Mouse (Mus musculus) heart, postnatal 10 days (tissue): ENCODE measurements around the gene Tsku. TPM values are rescaled to one million over a fixed set of nuclear protein-coding genes. Genes with fewer than 3 reads are reported as not detected.

Source experiments
- DNase-seq, 2 experiments: peaks; one replicate each; pipeline ENCODE4 v3.0.0; 2021
- intact Hi-C: fragments of 180-260 bp; cut with DNase I; formaldehyde crosslinking; loops from one replicate; pipeline ENCODE4 v1.15.1; 2025
- total RNA-seq, 2 experiments: library from RNA; stranded (reverse); gene quantifications; 2 replicates each; pipeline ENCODE4 v1.2.3; 2021

The Tsku gene
- 1 to 10 TPM; 6.5 TPM for total RNA-seq

DNA sequence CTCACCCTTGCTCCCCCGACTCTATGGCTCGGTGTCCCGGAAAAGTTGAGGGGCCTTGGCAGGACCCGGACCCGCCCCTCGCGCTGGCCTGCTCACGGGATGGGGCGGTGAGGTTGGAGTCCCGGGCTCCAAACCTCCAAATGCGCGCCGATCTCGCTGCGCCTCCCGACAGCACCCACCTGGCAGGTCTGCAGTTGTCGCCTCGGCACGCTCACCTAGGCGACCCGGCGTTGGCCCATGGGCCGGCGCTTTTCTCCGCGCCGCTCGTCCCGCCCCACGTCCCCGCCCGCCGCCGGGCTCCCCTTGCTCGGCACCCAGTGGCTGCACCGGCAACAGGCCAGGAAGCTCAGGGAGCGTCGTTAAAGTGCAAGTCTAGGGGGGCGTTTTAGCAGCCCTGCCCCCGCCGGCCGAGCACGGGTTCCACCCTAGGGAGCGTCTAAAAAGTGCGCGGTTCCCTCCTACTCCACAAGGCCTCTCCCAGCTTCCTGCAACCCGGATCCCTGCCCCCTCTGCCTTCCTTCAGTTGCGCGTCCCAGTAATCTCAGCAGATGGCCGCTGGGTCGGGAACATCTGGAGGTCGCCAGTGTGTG lies at the start of gene Tsku:
TSS of gene Tsku (minus strand) at position 266 of the 590 bp plus-strand sequence.
- intact Hi-C loops = no loop called here
- peak; percentile 94 for DNase-seq

DNA sequence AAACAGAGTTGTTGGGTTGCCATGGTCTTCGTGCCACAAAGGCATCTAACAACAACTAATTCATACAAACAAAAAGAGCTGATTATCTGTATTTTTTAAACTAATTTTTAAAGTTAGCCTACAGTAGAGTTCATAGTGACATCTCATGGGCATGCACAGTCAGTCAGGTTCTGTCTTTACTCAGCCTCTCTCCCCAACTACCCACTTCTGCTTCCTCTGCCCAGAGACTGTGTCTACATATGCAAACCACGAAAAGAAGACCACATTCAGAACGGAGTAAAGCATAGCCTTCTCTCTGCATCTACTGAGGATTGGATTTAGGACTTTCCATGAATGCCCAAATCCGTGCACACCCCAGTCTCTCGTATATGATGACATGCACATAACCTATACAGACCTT lies 46.5 kb upstream of the Tsku start:
- intact Hi-C loops = no loop called here
- no peak for DNase-seq

DNA sequence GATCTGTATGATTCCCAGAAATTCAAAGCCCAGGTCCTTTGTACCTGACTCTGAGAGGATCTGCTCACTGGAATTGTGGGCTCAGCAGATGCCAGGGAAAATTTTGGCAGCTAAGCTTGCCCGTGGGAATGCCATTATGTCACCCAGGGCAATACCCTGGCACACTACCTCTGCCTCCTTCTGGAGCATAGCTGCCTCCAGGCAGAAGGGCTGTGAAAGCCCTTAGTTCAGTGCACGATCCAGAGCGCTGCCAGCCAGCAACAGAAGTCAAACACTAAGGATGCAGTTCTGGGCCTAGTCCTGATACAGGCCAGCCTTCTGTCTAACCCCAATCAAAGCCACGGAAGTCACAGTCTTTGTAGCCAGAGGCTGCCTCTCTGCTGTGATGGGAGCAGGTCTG lies 42.9 kb upstream of the Tsku start:
- intact Hi-C loops = no loop called here

DNA sequence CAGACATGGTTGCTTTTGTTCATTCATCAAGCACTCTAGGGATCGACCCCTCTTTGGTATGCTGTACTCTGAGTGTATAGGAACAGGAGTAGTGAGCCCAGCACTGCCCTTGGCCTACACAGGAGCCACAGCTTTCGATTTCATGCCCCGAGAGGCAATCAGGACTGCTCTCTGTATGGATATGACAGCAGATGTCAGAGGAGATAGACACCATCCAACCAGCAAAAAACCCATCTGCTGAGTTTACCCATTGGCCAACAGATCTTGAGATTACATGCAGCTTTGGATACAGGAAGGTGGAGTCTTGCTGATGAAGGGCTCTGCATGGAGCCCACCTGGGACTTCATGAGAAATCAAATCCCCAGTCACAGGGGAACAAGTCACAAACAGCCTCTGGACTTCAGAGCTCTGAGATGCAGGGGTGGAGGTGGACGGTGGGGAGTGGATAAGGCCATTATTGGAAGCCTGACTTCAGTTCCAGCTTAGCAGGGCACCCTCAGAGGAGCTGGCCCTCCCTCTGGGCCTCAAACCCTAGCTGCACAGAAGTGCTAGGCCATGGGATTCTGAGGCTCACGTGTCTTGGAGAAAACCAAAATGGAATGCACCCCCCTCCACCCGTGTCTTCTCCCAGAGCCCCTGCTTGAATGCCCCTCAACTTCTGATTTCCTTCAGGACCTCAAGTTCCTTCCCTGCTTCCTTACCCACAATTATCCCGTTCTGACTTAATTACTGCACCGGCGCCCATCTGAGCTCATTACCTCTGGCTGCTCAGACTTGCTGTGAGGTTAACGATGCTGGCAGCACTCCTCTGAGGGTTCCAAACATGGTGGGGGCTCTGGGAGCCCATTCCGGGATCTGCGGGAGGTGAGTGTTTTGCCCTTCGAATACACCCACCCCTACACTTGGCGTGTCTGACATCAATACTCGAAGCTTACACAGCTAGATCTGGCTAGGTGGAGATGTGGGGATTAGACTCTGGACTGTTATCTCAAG lies 41.8 kb upstream of the Tsku start:
- no peak for DNase-seq
- intact Hi-C loops = no loop called here

More for the DNA sequence above, 42.9 kb upstream of the Tsku start:
- DNase-seq = no peak

DNA sequence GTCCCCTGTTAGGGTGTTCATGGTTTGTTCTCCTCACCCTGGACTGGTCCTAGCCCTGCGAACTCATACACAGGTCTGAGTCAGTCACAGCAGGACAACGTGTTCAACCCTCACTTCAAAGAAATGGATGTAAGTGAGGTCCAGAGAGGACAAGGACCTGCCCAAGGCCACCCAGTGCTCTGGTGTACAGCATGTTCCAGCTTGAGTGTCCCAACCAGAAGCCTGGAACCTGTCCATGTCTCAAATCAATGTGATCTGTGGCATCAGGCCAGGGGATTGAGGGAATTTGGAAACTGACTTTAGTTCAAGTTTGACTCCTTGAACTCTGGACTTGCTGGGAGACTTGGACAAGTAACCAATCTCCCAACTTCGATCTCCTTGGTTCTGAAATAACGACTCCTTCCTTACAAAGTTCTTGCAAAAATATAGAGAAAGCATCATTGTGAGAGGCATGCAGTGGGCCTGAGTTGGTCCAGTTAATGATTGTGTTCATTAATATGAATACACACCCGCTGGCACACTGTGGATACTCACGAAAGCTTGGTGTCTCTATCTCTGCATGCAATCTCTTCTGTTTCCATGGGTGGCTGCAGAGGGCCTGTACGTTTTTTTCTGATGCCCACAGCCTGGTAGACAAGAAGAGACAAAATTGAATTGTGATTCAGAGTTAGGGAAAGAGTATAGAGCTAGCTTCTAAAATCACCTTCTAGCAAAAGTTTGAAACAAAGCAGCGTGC lies 31.5 kb upstream of the Tsku start:
- intact Hi-C loops = no loop called here
- DNase-seq = no peak

DNA sequence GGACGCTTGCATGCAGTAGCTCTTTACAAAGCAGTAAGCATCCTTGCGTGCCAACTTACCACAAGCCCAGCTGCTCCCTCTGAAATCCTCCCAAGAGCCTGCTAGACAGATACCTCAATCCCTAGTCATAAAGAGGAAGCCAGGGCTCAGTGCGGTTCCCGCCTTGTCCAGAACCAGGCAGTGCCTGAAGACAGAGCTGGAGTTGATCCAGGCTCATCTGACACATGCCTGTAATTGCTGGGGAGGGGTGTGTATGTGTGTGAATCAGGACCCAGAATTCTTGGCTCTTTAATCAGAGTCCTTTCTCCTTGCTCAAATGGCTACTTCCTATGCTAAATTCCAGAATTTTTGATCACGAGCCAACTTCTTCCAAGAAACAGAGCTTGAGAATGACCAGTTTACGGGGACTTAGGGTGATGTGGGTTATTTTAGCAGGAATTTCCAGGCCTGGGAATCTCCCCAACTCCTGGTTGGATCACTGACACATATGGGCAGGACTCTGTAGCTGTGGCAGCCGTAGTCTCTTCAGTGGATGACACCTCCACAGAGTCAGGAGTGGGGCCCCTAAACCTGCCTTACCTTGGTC lies 30.3 kb upstream of the Tsku start:
- intact Hi-C loops = no loop called here
- DNase-seq = peak; percentile 32 to 48

DNA sequence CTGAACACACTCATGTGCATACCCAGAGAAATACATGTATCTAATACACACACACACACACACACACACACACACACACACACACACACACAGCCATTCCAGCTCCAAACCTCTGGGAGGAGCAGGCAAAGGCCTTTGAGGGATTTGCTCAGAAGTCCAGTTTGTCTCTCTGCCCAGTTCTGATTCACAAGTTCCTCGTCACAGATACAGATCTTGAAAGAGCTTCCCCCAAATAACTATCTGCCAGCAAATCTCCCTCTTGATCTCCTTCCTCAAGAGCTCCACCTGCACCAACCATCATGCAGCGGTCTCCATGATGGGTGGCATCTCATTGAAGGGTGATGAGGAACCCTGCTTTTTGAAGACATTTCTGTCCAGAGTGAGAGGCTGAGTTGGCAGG lies 29.4 kb upstream of the Tsku start:
- intact Hi-C loops = no loop called here
- peak; percentile 18 to 23 for DNase-seq

DNA sequence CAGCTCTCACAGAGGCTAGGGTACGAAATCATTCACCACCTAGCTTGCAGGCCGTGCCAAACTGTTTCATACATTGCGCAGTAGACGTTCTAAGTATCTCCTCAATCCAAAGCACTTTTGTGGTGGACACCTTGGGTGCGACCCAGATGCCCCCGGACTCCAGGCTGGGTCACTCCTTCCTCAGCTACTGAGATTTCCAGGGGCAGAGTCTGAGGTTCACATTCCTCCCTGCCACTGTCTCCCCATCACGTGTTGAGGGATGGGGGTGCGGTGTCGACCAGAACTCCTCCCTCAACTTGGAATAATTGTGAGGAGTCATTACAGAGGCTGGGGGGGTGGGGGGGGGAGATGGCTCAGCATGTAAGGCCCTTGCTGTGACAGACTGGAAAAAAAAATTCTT lies 28.5 kb upstream of the Tsku start:
- no peak for DNase-seq
- intact Hi-C loops = no loop called here

DNA sequence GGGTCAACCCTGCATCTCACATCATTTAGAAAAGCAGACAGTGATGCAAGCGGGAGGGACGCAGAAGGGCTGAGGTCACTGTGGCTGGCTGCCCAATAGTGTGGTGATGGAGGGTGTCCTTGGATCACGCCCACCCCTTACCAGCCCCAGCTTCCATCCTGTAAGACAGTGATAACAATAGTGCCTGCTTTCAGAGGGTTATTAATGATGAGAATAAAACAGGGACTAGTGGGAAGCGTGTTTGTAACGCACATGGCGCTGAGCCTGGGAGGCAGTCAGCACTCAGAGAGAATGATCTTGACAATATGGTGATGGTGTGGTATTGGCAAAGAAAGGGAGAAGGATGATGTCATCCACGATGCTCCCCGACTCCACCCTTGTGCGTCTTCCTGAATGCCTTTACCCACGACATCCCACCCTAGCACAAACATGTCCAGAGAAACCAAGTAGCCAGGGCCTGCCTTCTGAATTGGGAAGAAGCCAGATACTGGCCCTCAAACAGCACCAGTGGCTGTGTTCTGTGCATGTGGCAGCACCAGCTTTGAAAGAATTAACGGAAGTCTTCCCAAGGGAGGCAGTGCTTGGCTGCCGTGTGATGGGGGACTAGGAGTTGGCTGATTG lies 27.9 kb upstream of the Tsku start:
- intact Hi-C loops = no loop called here
- peak; percentile 56 to 61 for DNase-seq

DNA sequence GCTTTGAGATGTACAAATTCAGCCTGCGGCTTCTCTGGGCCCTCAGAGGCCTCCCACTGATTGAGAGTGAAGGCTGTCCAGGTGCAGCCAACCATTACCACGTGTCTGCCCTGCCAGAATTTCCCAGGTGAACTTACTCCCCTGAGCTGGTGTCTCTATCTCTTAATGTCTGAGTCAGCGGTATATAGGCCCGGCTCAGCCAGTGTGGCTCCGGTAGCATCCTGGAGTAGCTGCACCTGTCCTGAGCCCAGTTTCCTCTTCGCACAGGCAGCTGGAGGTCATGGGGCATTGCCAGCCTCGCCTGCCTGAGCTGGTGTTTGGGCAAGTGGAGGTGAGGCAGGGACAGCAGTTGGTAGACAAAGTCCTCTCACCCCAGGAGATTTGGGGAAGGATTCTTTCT lies 26.1 kb upstream of the Tsku start:
- intact Hi-C loops = no loop called here
- DNase-seq = no peak

DNA sequence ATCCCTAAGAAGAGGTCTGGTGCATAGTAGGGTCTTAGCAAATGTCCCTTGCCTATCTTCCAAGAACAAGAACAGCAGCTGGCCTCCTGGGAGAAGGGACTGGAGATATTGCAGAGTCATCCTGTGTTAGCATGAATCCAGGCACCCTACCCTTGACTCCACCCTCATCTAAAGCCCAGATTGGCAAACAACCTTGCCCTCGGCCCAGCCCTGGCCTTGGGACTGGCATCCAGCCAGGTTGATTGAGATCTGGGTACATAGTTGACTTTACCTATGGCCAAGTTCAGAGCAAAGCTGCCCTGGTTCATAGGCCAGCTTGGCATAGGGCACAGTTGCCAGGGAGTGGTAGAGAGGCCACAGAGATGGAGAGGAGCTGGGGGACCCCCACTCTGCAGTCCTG lies 24.0 kb upstream of the Tsku start:
- DNase-seq = no peak
- intact Hi-C loops = no loop called here

DNA sequence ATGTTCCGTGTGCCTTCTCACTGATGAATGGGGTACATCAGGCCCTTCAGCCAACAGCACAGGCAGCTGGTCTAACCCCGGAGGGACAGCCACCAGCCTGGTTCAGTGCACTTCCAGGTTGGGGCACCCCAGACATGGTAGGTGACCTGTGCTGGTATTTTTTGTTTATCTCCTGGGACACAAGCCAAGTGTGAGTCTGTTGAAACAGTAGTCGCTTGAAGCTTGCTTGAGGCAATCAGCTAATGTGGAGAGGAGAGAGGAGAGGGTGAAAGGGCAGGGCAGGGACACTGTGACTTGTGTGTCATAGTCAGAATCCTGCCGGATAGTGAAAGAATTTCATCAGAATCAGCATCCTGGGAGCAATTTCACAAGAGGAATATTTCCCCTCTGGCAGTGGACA lies 22.2 kb upstream of the Tsku start:
- DNase-seq = peak; percentile 44 to 49
- intact Hi-C loops = no loop called here

DNA sequence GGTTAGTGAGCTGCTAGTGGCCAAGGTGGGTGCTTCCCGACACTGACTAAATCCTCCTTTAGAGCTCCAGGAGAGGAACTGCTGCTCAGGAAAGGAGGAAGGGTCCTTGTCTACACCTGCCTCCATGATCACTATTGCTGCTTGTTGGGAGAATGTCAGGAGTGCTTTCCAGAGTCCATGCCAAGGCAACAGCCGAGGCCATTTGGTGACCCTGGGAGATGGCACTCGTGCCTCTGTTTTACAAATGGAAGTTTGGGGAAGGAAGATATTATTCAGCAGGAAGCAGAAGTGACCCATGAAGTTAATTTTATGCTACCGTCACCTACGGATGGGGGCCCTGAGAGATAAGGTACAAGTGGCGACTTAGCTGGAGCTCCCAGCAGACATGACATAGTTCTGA lies 21.7 kb upstream of the Tsku start:
- intact Hi-C loops = no loop called here

DNA sequence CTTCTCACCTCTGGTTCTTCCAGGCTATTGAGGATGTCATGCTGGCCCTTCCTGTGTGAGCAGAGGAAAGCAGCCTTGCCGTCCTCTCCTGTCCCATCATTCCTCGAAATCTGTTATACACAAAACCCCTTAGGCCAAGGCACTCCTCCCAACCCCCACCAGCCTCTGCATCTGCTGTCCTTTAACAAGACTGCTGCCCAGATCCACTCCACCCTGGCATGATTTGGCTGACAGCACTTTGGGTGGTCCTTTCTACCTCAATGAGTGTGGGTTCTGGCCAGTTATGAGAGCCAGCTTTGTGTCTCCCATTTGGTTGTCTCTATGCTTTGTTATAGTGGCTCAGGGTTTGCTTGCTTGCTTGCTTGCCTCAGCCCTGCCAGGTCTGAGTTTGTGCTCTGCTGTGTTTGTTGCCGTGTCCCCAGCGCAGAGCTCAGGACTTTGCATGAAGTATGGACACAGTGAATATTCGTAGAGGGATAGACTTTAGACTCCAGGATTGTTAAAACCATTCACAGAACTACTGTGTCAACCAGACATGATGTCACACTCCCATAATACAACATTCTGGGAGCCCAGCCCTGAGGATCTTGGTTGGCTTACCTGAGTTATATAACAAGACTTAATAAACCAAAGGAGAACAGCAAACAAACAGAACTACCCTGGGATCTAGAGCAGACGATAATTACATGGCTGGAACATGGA lies 19.2 kb upstream of the Tsku start:
- intact Hi-C loops = no loop called here
- DNase-seq = no peak

More for the DNA sequence above, 21.7 kb upstream of the Tsku start:
- no peak for DNase-seq

DNA sequence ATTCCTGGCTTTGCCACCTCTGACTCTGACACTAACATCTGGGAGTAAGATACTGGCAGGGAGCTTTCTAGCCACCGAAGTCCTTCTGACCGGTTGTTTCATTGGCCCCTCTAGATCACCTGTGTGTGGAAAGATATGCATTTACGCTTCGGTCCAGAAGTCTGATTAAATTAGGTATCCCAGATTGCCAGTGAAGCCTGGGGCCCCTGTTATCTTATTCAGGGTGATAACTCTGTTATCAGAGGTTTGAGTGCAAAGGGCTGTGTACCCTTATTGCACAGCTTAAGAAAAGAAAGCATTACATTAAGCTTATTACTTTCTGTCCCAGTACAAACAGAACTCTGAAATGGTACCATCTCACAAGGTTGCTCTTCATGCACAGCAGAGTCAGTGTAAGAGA lies 18.1 kb upstream of the Tsku start:
- intact Hi-C loops = no loop called here
- no peak for DNase-seq

DNA sequence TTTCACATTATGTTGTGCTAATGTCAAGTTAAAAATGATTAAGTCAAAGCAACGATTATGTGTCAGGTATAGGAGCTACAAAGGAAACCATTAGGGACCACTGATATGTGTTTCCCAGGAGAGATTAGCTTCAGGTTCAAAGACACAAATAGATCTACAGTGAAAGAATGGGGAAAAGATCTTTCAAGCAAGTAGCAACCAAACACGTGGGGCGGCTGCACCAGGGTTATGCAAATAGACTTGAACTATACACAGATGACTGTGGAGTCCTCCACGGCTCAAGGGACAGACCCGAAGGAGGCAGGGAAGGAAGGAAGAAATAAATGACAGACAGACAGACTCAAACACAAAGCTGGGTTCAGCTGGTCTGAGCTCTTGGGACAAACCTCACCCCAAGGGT lies 16.1 kb upstream of the Tsku start:
- intact Hi-C loops = no loop called here
- no peak for DNase-seq

DNA sequence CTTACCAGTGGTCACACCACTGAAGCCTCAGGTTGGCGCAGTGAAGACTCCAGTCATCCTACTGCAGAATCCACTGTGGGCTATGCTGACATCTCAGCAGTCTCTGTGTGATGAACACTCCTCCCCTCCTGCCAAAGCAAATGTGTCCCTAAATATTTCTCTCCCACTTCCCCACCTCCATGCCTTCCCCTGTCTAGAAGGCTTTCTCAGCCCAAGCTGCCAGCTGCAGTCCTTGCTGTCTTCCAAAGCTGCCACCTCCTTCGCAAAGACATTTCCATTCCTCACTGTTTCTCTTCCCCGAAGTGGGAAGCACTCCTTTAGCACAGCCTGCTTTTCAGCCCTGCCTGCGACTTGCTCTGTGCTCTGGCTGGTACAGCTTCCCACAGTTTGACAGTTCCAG lies 10.0 kb upstream of the Tsku start:
- intact Hi-C loops = no loop called here
- no peak for DNase-seq

DNA sequence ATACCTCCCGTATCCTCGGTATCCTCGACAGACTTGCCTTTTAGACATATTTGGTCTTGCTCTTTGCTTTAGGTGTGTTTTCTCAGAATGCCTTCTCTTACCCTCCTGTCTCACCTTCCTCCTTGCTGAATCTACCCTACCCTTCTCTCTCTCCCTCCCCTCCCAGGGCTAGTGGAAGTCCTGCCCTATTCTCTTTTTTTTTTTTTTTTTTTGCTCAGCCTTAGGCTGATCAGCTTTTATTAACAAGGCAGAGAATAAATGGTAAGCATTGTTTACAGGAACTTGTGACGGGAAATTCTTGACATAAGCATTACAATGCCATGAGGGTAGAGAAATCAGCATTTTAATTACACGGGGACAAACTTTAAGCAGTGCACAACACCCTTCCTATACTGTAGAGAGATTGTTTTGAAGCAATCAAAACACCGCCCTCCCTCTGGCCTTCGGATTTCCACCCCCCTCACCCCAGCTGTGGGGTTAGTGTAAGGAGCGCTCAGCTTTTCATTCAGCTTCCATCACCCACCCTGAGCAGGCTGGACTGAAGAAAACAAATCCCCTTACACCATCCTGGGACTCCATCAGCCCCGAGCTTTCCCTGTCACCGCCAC lies 8.7 kb upstream of the Tsku start:
- intact Hi-C loops = no loop called here
- no peak for DNase-seq

DNA sequence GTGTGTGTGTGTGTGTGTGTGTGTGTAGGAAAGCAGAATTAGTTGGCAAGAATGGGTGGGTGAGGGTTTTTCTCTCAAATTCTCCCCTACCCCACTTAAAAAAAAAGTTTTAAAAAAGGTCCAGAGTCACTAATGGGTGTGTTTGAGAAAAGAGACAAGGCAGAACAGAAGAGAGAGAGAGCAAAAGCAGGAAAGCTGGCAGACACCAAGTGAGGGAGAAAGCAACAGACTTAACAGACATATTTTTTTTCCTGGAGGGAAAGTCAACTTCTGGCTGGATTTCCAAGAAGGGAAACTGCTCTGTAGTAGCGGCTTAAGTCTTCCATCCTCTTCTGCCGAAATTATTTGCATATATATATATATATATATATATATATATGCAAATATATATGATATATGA lies 534 bp upstream of the Tsku start:
- no peak for DNase-seq

DNA sequence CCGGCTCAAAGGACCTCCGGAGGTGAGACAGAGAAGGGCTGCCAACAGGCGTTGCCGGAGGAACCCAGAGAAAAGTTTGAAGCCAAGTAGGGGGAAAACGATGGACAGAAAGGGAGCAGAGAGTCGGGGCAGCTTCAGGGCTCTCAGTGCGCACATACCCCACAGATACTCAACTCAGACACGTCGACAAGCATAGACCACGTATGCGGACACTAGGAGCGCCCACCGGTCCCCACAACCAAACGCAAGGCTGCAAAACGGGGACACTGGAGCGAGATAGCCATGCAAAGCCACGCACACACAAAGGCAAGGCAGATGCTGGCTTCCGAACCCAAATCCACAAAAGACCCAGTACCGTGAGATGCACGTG lies 522 bp downstream of the Tsku start:
- DNase-seq = no peak
- intact Hi-C loops = no loop called here

More for the DNA sequence above, 534 bp upstream of the Tsku start:
- intact Hi-C loops = no loop called here
